Mouse (Mus musculus) lung, adult 2 months (tissue): ENCODE data around the gene Angel1.

Source experiments
- CTCF ChIP-seq: fragments of 200-500 bp; IDR thresholded peaks from 2 replicates; pipeline ENCODE4 v1.5.1; 2011; ENCODE audit warnings: mild to moderate bottlenecking, low read length, control low read depth; ENCODE audit not compliant: insufficient read depth
- POLR2A ChIP-seq: fragments of 200-500 bp; IDR thresholded peaks from 2 replicates; pipeline ENCODE4 v1.6.1; 2011; ENCODE audit warnings: low read depth, mild to moderate bottlenecking, control low read depth, low read length, borderline replicate concordance; ENCODE audit errors: extremely low read depth

DNA sequence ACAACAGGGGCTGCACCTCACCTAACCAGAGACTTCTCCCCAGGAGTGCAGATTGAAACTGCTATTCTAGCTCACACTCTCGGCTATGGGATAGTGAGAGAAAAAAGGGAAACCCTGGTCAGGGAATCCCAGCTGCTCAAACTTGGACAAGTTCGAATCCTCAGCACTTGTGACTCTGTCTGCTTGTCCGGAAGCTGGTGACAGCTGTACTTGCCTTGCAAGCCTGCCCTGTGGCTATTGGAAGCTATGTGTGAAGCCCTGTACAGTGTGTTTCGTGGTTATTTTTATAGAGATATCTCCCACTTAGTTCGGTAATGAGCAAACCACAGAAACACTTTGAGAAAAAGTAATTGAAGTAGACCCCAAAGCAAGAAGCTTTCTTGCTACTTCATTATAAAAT, 53.8 kb downstream of the Angel1 start:
- TF ChIP-seq CTCF (no peak), POLR2A (no peak)
